Mouse (Mus musculus) midbrain, embryonic 13.5 days (tissue): Measurements from ENCODE around the gene Fhl1. TPM values are rescaled to one million over a fixed set of nuclear protein-coding genes. Genes with fewer than 3 reads are reported as not detected.
A peak's percentile ranks its signal among the peaks of the same experiment; 100 is the strongest.

Experiments
- ATAC-seq: fragments of 200-750 bp; cut with Nextera tagmentation; 2 replicates; pipeline ENCODE4 v1.8.0; 2017; ENCODE audit warnings: mild to moderate bottlenecking, moderate TSS enrichment, moderate library complexity
- H3K27ac ChIP-seq: fragments of 300-500 bp; sonication (generic); 2 replicates; pipeline ENCODE4 v1.5.1; 2015; ENCODE audit warnings: inconsistent platforms, mild to moderate bottlenecking, moderate library complexity
- H3K27me3 ChIP-seq: fragments of 300-500 bp; sonication (generic); 2 replicates; pipeline ENCODE4 v1.6.1; 2015; ENCODE audit warnings: mild to moderate bottlenecking, inconsistent platforms
- H3K36me3 ChIP-seq: fragments of 300-500 bp; sonication (generic); 2 replicates; pipeline ENCODE4 v1.6.1; 2015; ENCODE audit warnings: mild to moderate bottlenecking, inconsistent platforms
- H3K4me1 ChIP-seq: fragments of 300-500 bp; sonication (generic); replicated peaks from 2 replicates; pipeline ENCODE4 v1.6.1; 2015; ENCODE audit warnings: inconsistent platforms
- H3K4me2 ChIP-seq: fragments of 300-500 bp; sonication (generic); replicated peaks from 2 replicates; pipeline ENCODE4 v1.6.1; 2015; ENCODE audit warnings: moderate library complexity, mild to moderate bottlenecking, inconsistent platforms
- H3K4me3 ChIP-seq: fragments of 300-500 bp; sonication (generic); replicated peaks from 2 replicates; pipeline ENCODE4 v1.5.1; 2015; ENCODE audit warnings: mild to moderate bottlenecking, inconsistent platforms
- H3K9ac ChIP-seq: fragments of 300-500 bp; sonication (generic); replicated peaks from 2 replicates; pipeline ENCODE4 v1.6.1; 2015; ENCODE audit warnings: mild to moderate bottlenecking, inconsistent platforms
- H3K9me3 ChIP-seq: fragments of 300-500 bp; sonication (generic); 2 replicates; pipeline ENCODE4 v1.6.1; 2016; ENCODE audit warnings: mild to moderate bottlenecking, inconsistent platforms
- WGBS: fragments of 180-500 bp; shearing (Covaris S2); methylation state at CpG from one replicate; pipeline ENCODE4 v1.1.7; 2015; 5-methylcytosine and 5-hydroxymethylcytosine counted together
- polyA plus RNA-seq: library from polyadenylated mRNA; unstranded; fragments of >200 nt; fragmentation: Nextera tagmentation; extraction: Ambion mirVana; gene quantifications from 2 replicates; pipeline ENCODE4 v1.2.1, GENCODE M21; 2015

Gene Fhl1
- polyA plus RNA-seq, 1 experiment from 2014 or later: 113 TPM

GRCm38 (mm10) chrX:56755646-56756045 is 24.1 kb downstream of the Fhl1 start:
- Histone ChIP-seq H3K36me3 (no peaks in the 10 kb centered on the region), H3K27me3 (no peaks in the 10 kb centered on the region)

GRCm38 (mm10) chrX:56756352-56756751 is 24.8 kb downstream of the Fhl1 start:
- Histone ChIP-seq H3K9ac (no peak overlapping the region), H3K27ac (no peak overlapping the region), H3K4me1 (no peaks in the 10 kb centered on the region), H3K4me2 (no peak overlapping the region), H3K36me3 (no peaks in the 10 kb centered on the region), H3K9me3 (no peaks in the 10 kb centered on the region), H3K4me3 (no peak overlapping the region), H3K27me3 (no peaks in the 10 kb centered on the region)
- 86% methylated on average over 7 of the region's 7 CpGs for WGBS
- no peak for ATAC-seq

More at GRCm38 (mm10) chrX:56755646-56756045, 24.1 kb downstream of the Fhl1 start:
- H3K4me3 ChIP-seq: no peak overlapping the region
- H3K9me3 ChIP-seq: no peaks in the 10 kb centered on the region
- 45% methylated on average over 2 of the region's 2 CpGs for WGBS
- no peak overlapping the region for H3K27ac ChIP-seq
- H3K4me2 ChIP-seq: no peak overlapping the region
- ATAC-seq: no peak
- H3K9ac ChIP-seq: no peak overlapping the region
- no peaks in the 10 kb centered on the region for H3K4me1 ChIP-seq

DNA sequence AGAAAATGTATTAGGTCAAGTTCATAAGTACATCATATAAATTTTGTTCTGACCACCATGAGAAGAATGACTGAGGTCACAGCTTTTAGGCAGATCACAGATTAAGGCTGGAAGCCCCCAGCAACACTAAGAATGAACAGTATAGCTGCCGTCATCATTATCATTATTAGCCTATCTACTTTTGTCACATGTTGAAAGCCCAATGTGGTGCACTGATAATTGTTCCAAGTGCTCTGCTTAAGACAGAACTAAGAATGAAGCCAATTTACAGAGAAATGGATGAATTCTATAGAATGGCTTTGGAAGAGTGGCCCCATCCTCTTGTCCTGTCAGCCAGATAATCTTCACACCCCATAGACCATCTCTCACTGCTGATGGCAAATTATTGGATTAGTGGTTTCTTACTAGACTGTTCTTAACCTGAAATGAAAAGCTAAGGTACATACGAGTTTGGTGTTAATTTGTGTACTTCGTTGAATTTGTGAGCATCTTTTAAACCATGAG is 28.7 kb downstream of the Fhl1 start:
- Histone ChIP-seq H3K4me3 (no peak overlapping the region), H3K4me1 (no peaks in the 10 kb centered on the region), H3K9ac (no peak overlapping the region), H3K27ac (no peak overlapping the region), H3K4me2 (no peak overlapping the region), H3K36me3 (no peaks in the 10 kb centered on the region), H3K27me3 (no peaks in the 10 kb centered on the region), H3K9me3 (no peaks in the 10 kb centered on the region)
- WGBS: 88% methylated on average over 3 of the region's 3 CpGs
- no peak for ATAC-seq

DNA sequence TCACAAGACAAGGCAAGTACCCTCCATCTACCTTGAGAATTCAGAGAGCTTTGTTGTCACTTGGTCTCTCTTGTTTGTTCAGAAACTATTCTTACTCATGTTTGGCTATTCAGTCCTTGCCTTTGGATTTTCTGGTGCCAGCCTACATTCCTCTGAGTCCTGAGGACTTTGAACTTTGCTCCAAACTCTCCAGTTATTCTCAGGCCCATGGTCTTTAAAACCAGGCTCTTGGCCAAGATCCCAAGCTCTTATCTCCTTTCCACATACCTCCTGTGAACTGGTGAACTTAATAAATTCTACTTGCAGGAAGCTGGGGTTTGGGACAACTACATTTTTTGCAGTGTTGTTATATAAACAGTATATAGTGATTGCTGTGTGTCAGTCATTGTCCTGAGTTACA is 38.3 kb downstream of the Fhl1 start:
- Histone ChIP-seq H3K9ac (no peak overlapping the region), H3K4me2 (no peak overlapping the region), H3K4me3 (no peak overlapping the region), H3K27ac (no peak overlapping the region), H3K36me3 (no peaks in the 10 kb centered on the region), H3K9me3 (no peaks in the 10 kb centered on the region), H3K27me3 (no peaks in the 10 kb centered on the region), H3K4me1 (no peaks in the 10 kb centered on the region)
- ATAC-seq: no peak

- no peaks in the 10 kb centered on the region for H3K27me3 ChIP-seq
- H3K27ac ChIP-seq: no peak overlapping the region
- no peak for ATAC-seq
- no peak overlapping the region for H3K4me3 ChIP-seq
- WGBS: 75% methylated on average over 1 of the region's 1 CpGs
- no peaks in the 10 kb centered on the region for H3K9me3 ChIP-seq
- H3K4me2 ChIP-seq: no peak overlapping the region
- no peaks in the 10 kb centered on the region for H3K36me3 ChIP-seq
- no peaks in the 10 kb centered on the region for H3K4me1 ChIP-seq
- H3K9ac ChIP-seq: no peak overlapping the region
Observed at GRCm38 (mm10) chrX:56771751-56772150, 40.2 kb downstream of the Fhl1 start.

DNA sequence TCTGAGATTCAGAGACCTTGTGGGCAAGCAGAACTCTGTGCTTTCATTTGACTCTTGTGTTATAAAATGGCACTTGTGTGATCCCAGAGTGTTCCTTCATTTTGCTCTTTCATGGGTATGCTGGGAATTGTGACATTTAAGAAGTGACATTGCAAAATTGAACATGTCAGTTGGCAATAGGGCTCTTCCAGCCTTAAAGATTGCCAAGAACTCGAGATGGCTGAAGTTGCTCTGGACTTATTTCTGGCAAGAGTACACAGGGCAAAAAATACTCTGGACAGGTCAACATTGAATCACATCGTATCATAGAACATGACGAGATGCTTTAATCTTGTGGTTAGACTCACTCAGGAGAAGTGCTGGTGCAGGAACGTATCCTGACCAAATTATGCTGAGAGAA is 41.7 kb downstream of the Fhl1 start:
- Histone ChIP-seq H3K4me3 (no peak overlapping the region), H3K4me1 (no peaks in the 10 kb centered on the region), H3K4me2 (no peak overlapping the region), H3K9me3 (no peaks in the 10 kb centered on the region), H3K27ac (no peak overlapping the region), H3K27me3 (no peaks in the 10 kb centered on the region), H3K9ac (no peak overlapping the region), H3K36me3 (no peaks in the 10 kb centered on the region)
- no peak for ATAC-seq
- WGBS: 94% methylated on average over 4 of the region's 4 CpGs

GRCm38 (mm10) chrX:56786281-56787061 is 54.9 kb downstream of the Fhl1 start:
- Histone ChIP-seq H3K36me3 (peaks cover 15% of the 10 kb centered on the region), H3K4me2 (no peak overlapping the region), H3K9ac (no peak overlapping the region), H3K27ac (no peak overlapping the region), H3K27me3 (no peaks in the 10 kb centered on the region), H3K4me3 (no peak overlapping the region), H3K4me1 (no peaks in the 10 kb centered on the region), H3K9me3 (no peaks in the 10 kb centered on the region)
- peak; percentile 60 for ATAC-seq
- WGBS: 64% methylated on average over 6 of the region's 6 CpGs

GRCm38 (mm10) chrX:56787486-56787885 is 55.9 kb downstream of the Fhl1 start:
- Histone ChIP-seq H3K4me2 (no peak overlapping the region), H3K9me3 (no peaks in the 10 kb centered on the region), H3K27me3 (no peaks in the 10 kb centered on the region), H3K27ac (no peak overlapping the region), H3K4me3 (no peak overlapping the region), H3K4me1 (no peaks in the 10 kb centered on the region), H3K36me3 (peaks cover 15% of the 10 kb centered on the region), H3K9ac (no peak overlapping the region)
- ATAC-seq: no peak
- 70% methylated on average over 3 of the region's 3 CpGs for WGBS

GRCm38 (mm10) chrX:56790591-56790990 is 59.0 kb downstream of the Fhl1 start:
- Histone ChIP-seq H3K36me3 (peaks cover 24% of the 10 kb centered on the region), H3K27ac (no peak overlapping the region), H3K4me3 (no peak overlapping the region), H3K4me1 (no peaks in the 10 kb centered on the region), H3K9ac (no peak overlapping the region), H3K4me2 (no peak overlapping the region), H3K9me3 (no peaks in the 10 kb centered on the region), H3K27me3 (no peaks in the 10 kb centered on the region)
- no peak for ATAC-seq
- 82% methylated on average over 4 of the region's 4 CpGs for whole genome bisulfite sequencing

GRCm38 (mm10) chrX:56791268-56791667 is 59.7 kb downstream of the Fhl1 start:
- Histone ChIP-seq H3K9ac (no peak overlapping the region), H3K4me3 (no peak overlapping the region), H3K27me3 (no peaks in the 10 kb centered on the region), H3K36me3 (peaks cover 24% of the 10 kb centered on the region), H3K9me3 (no peaks in the 10 kb centered on the region), H3K4me2 (no peak overlapping the region), H3K27ac (no peak overlapping the region), H3K4me1 (no peaks in the 10 kb centered on the region)
- WGBS: 53% methylated on average over 15 of the region's 15 CpGs
- ATAC-seq: peak; percentile 67

DNA sequence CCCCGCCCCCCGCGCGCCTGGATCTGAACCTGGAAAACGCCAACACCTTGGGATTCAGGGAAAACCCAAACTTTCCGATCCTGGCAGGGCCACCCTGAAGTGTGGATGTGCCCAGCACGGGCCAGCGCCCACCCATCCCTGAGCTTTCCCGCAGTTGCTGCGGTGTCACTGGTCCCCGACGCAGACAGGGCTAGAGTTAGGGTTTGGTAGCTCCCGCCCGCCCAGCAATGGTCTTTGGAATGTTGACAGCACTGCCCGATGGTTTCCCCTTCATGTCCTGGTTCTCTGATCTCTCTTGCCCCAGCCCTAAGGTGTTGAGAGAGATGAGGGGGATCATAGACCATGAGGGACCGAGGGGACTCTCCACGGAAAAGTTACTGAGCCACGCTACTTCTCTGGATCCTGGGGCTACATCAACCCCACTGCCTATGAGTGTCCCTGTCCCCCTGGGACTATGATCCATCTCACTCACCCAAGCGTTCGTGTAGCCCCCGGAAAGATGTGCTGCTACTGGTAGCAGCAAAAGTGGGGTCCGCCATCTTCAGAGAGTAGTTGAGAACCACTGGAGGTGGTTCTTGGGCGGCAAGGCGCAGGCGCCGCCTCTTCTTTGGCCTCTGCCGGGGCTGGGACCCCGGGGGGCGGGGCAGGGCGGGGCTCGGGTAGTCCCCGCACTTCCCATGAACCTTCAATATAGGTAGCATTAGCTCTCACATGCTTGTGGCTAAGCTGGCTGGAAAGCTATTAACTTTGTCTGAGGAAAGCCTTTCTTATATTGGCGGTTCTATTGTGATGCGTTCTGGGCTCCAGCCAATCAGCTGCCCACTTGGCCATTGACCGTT is 90.4 kb downstream of the Fhl1 start, which contains the start of gene Map7d3:
TSS of gene Map7d3 (minus strand) at position 562 of the 839 bp plus-strand sequence.
- peak; percentile 83 for ATAC-seq
- H3K9me3 ChIP-seq: no peaks in the 10 kb centered on the region
- H3K27me3 ChIP-seq: no peaks in the 10 kb centered on the region
- H3K9ac ChIP-seq: no peak within 1 kb of the TSS
- peak within 1 kb of the TSS; percentile 68 for H3K4me2 ChIP-seq
- no peaks in the 10 kb centered on the region for H3K4me1 ChIP-seq
- H3K36me3 ChIP-seq: no peaks in the 10 kb centered on the region
- WGBS: 19% methylated on average over 35 of the region's 35 CpGs
- H3K4me3 ChIP-seq: peak within 1 kb of the TSS; percentile 42
- H3K27ac ChIP-seq: no peak within 1 kb of the TSS

DNA sequence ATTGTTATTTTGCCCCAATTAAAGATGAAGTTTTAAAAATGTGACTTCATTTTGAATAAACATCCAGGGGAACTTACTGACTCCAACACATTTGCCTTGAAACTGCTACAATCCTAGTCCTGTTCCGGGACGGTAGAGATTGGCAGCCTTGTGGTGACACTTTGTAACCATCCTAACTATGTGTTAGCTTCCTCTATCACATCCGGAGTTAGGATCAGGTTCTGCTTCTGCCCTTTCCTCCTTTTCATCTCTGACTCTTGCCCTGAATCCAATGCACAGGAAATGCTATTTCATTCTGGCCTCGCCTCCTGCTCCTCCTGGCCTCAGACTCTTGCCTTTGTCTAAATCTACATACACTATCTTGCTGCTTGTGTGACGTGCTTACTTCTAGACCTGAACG is 95.9 kb downstream of the Fhl1 start:
- Histone ChIP-seq H3K27me3 (no peaks in the 10 kb centered on the region), H3K9me3 (no peaks in the 10 kb centered on the region), H3K9ac (no peak overlapping the region), H3K4me3 (no peak overlapping the region), H3K36me3 (no peaks in the 10 kb centered on the region), H3K27ac (no peak overlapping the region), H3K4me2 (no peak overlapping the region), H3K4me1 (no peaks in the 10 kb centered on the region)
- 79% methylated on average over 6 of the region's 6 CpGs for WGBS
- no peak for ATAC-seq
